Mouse (Mus musculus) splenic B cell, adult 2 months (primary cell): ENCODE results near the gene Slc35d1.

Source experiments
- DNase-seq: peaks from one replicate; pipeline ENCODE4 v3.0.0-alpha.2; 2011; ENCODE audit warnings: low read depth, low spot score
- H3K27me3 ChIP-seq: 2 replicates; pipeline ENCODE4 v1.6.1; 2012; ENCODE audit warnings: mild to moderate bottlenecking, low read length, moderate library complexity, mixed read lengths; ENCODE audit not compliant: control insufficient read depth, poor library complexity, insufficient read depth, severe bottlenecking
- H3K36me3 ChIP-seq: 2 replicates; pipeline ENCODE4 v1.6.1; 2012; ENCODE audit warnings: mild to moderate bottlenecking, low read length, moderate library complexity, mixed read lengths; ENCODE audit not compliant: control insufficient read depth, poor library complexity, insufficient read depth, severe bottlenecking

Gene Slc35d1

GRCm38 (mm10) chr4:103158781-103159180 is 56.2 kb downstream of the Slc35d1 start:
- DNase-seq = no peak
- Histone ChIP-seq H3K36me3 (peaks cover 18% of the 10 kb centered on the region), H3K27me3 (no peaks in the 10 kb centered on the region)

GRCm38 (mm10) chr4:103151946-103152345 is 63.0 kb downstream of the Slc35d1 start:
- Histone ChIP-seq H3K36me3 (peaks cover 21% of the 10 kb centered on the region), H3K27me3 (no peaks in the 10 kb centered on the region)
- DNase-seq = no peak

GRCm38 (mm10) chr4:103146339-103146738 is 68.6 kb downstream of the Slc35d1 start:
- Histone ChIP-seq H3K36me3 (peaks cover 23% of the 10 kb centered on the region), H3K27me3 (no peaks in the 10 kb centered on the region)
- DNase-seq = peak; percentile 79

GRCm38 (mm10) chr4:103136946-103137345 is 78.0 kb downstream of the Slc35d1 start:
- no peak for DNase-seq
- H3K36me3 ChIP-seq = peaks cover 2% of the 10 kb centered on the region; the same call in 1 of the 2 replicates
- no peaks in the 10 kb centered on the region for H3K27me3 ChIP-seq

GRCm38 (mm10) chr4:103126533-103126932 is 88.4 kb downstream of the Slc35d1 start:
- no peaks in the 10 kb centered on the region for H3K36me3 ChIP-seq
- no peak for DNase-seq
- H3K27me3 ChIP-seq = no peaks in the 10 kb centered on the region

- Histone ChIP-seq H3K36me3 (no peaks in the 10 kb centered on the region), H3K27me3 (no peaks in the 10 kb centered on the region)
- DNase-seq = no peak
Observed at GRCm38 (mm10) chr4:103123606-103124005, 91.4 kb downstream of the Slc35d1 start.

- Histone ChIP-seq H3K36me3 (no peaks in the 10 kb centered on the region), H3K27me3 (no peaks in the 10 kb centered on the region)
- peak; percentile 19 for DNase-seq
Observed at GRCm38 (mm10) chr4:103123086-103123485, 91.9 kb downstream of the Slc35d1 start.

- no peaks in the 10 kb centered on the region for H3K27me3 ChIP-seq
- peak; percentile 9 for DNase-seq
- no peaks in the 10 kb centered on the region for H3K36me3 ChIP-seq
Observed at GRCm38 (mm10) chr4:103120874-103121389, 94.0 kb downstream of the Slc35d1 start.
